Mouse (Mus musculus) stomach, postnatal 0 days (tissue): ENCODE measurements at regions not wholly inside any gene's neighbourhood (a gene's known extent, or its start where the extent isn't known, plus 50 kb on each side); places are given as distances from the start of the nearest gene placed in this dataset.
"Not testable (repeated sequence)": the region's sequence is repeated elsewhere in the genome, so short reads cannot be mapped to it uniquely, and the experiment has no call there.

Source experiments
- ATAC-seq: fragments of 200-750 bp; cut with Nextera tagmentation; 2 replicates; pipeline ENCODE4 v1.8.0; 2017; ENCODE audit not compliant: low FRiP score, low TSS enrichment
- DNase-seq: peaks from one replicate; pipeline ENCODE4 v3.0.0-alpha.2; 2016; ENCODE audit warnings: low spot score
- H3K27ac ChIP-seq: fragments of 300-500 bp; sonication (generic); replicated peaks from 2 replicates; pipeline ENCODE4 v1.5.1; 2014; ENCODE audit warnings: mild to moderate bottlenecking, control low read depth
- H3K27me3 ChIP-seq: fragments of 300-500 bp; sonication (generic); 2 replicates; pipeline ENCODE4 v1.6.1; 2014; ENCODE audit warnings: low read length; ENCODE audit not compliant: control insufficient read depth, insufficient read depth
- H3K36me3 ChIP-seq: fragments of 300-500 bp; sonication (generic); 2 replicates; pipeline ENCODE4 v1.6.1; 2014; ENCODE audit warnings: low read length, mixed read lengths; ENCODE audit not compliant: control insufficient read depth, insufficient read depth
- H3K4me1 ChIP-seq: fragments of 300-500 bp; sonication (generic); replicated peaks from 2 replicates; pipeline ENCODE4 v1.6.1; 2014; ENCODE audit warnings: antibody characterized with exemption; ENCODE audit not compliant: control insufficient read depth, insufficient read depth
- H3K4me2 ChIP-seq: fragments of 300-500 bp; sonication (generic); replicated peaks from 2 replicates; pipeline ENCODE4 v1.6.1; 2014; ENCODE audit warnings: low read depth, mild to moderate bottlenecking, control low read depth, moderate library complexity
- H3K4me3 ChIP-seq: fragments of 300-500 bp; sonication (generic); 2 replicates; pipeline ENCODE4 v1.5.1; 2014; ENCODE audit warnings: low read depth, low read length, control low read depth
- H3K9ac ChIP-seq: fragments of 300-500 bp; sonication (generic); 2 replicates; pipeline ENCODE4 v1.6.1; 2014; ENCODE audit warnings: mild to moderate bottlenecking, low read length, control low read depth, mixed read lengths
- H3K9me3 ChIP-seq: fragments of 300-500 bp; sonication (generic); 2 replicates; pipeline ENCODE4 v1.6.1; 2016; ENCODE audit warnings: low read length; ENCODE audit not compliant: control insufficient read depth
- CTCF ChIP-seq: IDR thresholded peaks from 2 replicates; pipeline ENCODE4 v1.5.1; 2016; ENCODE audit warnings: antibody characterized with exemption, low read depth, mild to moderate bottlenecking, moderate library complexity
- whole genome bisulfite sequencing: fragments of 180-500 bp; shearing (Covaris S2); extraction: QIAGEN DNeasy Blood & Tissue Kit; methylation state at CpG from one replicate; pipeline ENCODE4 v1.1.7; 2014; 5-methylcytosine and 5-hydroxymethylcytosine counted together

DNA sequence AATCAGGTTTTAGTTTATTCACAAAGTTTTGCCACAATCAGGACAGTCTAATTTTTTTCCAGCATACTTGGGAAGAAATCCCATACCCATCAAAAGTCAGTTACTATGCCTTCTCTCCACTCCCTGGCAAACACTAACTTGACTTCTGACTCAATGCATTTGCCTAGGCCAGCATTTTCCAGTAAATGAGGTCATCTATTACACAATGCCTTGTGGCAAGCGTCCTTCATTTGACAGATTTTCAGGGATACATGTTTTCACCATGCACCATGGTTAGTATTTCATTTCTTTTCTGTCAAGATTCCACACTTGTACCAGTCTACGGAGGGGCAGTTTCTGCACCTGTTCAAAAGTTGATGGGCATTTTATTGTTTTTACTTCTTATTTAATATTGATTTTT, 88.4 kb upstream of the Slc2a12 start:
- DNase-seq, H3K9ac ChIP-seq, H3K4me3 ChIP-seq, H3K27ac ChIP-seq, H3K36me3 ChIP-seq, ATAC-seq, H3K4me2 ChIP-seq, H3K27me3 ChIP-seq, H3K9me3 ChIP-seq, H3K4me1 ChIP-seq: not testable (repeated sequence)
- 82% methylated on average over 2 of the region's 2 CpGs for WGBS

DNA sequence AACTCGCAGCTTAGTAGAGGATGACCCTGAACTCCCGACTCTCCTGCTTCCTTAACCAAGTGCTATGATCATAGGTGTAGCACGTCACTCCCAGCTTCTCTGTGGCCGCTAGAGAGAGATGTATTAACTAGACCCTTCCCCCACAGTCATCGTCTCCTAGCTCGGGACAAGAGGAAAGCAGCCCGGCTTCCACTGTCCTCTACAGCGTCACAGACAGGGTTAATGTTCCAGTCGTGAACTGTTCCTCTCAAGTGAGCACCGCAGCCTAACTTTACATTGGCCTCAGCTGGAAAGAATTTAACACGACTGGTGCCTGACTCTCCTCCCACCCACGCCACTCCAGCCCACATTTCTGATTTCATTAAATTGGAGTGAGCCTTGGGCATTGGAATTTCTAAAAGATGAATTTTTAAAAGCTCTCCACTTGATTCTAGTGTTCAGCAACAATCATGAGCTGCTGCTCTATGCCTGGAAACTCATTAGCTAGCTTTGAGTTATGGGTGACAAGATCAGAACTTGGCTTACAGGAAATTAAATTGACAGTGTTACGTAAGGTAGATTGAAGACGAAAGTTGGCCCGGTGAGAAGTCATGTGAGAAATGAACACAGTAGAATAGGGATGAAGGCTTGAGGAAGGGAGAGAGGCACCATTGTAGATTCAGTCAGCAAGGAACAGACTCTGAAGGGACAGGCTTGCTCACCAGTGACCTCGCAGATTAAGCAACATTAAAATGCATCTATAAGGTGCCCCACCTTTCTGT, 75.4 kb upstream of the Slc2a12 start:
- H3K4me3 ChIP-seq, H3K9me3 ChIP-seq, DNase-seq, H3K4me2 ChIP-seq, H3K27ac ChIP-seq, H3K9ac ChIP-seq, H3K4me1 ChIP-seq, ATAC-seq, H3K36me3 ChIP-seq, H3K27me3 ChIP-seq: not testable (repeated sequence)
- 79% methylated on average over 13 of the region's 16 CpGs for WGBS

DNA sequence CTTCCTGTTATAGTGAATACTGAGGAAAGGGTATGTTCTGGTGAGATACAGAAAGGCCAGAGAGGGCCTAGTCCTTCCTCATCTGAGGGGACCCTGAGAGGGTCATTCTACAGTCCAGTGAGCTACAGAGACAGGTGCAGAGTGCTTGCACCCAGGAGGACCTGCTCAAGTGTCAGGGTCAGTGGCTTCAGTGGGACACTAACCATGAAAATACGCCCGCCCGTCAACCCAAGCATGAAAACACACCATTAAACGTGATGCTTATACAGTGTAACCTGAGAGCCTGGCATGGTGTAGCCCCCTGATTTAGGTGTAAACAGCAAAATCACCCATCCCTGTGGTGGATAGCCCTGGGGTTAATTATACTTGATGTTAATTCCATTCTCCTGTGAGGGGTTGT, 70.8 kb upstream of the Slc2a12 start:
- H3K27ac ChIP-seq, ATAC-seq: not testable (repeated sequence)
- 75% methylated on average over 4 of the region's 4 CpGs for WGBS

DNA sequence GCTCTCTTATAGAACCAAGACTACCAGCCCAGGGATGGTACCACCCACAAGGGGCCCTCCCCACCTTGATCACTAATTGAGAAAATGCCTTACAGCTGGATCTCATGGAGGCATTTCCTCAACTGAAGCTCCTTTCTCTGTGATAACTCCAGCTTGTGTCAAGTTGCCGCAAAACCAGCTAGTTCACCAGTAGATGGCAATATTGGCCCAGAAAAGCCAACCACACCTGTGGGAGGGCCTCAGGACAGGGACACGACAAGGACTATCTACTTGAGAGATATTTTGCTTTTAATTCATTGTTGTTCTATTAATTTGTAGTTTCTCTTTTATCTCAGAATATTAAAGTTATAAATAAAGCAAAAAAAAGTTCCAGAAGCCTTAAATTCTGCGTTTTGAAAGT, 65.4 kb upstream of the Slc2a12 start:
- H3K4me1 ChIP-seq, H3K36me3 ChIP-seq, H3K4me3 ChIP-seq, H3K27me3 ChIP-seq, H3K27ac ChIP-seq, H3K9ac ChIP-seq, H3K9me3 ChIP-seq, ATAC-seq, H3K4me2 ChIP-seq: not testable (repeated sequence)
- peak; percentile 80 for TF ChIP-seq CTCF
- peak; percentile 59 for DNase-seq
- 16% methylated on average over 3 of the region's 3 CpGs for WGBS

More for the DNA sequence above, 70.8 kb upstream of the Slc2a12 start:
- not testable (repeated sequence) for H3K9ac ChIP-seq, H3K4me2 ChIP-seq, H3K4me3 ChIP-seq, H3K36me3 ChIP-seq, H3K4me1 ChIP-seq, H3K27me3 ChIP-seq, H3K9me3 ChIP-seq, DNase-seq

DNA sequence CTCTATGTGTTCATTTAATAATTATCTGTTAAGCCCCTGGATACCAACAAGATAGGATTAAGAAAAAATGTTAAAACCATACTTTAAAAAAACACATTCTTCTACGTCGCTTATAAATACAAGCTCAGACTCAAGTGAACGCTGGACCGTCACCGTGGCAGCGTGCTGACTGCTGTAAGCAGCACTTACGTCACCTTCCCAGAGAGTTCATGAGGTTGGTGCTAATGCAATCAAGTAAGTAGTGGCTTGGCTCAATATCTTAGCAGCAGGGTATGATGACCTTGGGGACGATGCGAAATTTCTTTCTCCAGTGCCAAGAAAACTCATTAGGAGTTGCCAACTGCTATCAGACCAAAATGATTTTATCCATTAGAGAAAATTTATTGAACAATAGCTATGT, 63.5 kb upstream of the Slc2a12 start:
- not testable (repeated sequence) for DNase-seq, H3K9ac ChIP-seq, H3K9me3 ChIP-seq, H3K36me3 ChIP-seq, H3K4me3 ChIP-seq, H3K4me2 ChIP-seq, ATAC-seq, H3K4me1 ChIP-seq, H3K27ac ChIP-seq, H3K27me3 ChIP-seq
- 77% methylated on average over 9 of the region's 9 CpGs for WGBS

DNA sequence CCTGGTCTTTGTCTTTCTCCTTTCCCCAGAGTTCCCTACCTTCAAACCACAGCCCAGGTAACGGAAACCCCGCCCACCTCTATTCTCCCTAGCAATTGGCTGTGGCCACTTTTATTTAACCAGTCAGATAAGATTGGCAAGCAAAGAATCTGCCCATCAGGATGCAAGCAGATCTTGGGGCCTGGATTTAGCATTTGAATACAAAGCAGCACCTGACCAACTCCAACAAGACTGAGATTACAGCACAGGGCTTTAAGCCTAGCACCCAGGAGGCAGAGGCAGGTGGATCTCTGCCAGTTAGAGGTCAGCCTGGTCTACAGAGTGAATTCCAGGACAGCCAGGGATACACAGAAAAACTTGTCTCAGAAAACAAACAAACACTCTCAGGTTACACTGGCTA, 61.5 kb upstream of the Slc2a12 start:
- not testable (repeated sequence) for H3K27me3 ChIP-seq, H3K4me1 ChIP-seq
- 87% methylated on average over 2 of the region's 2 CpGs for WGBS

More for the DNA sequence above, 61.5 kb upstream of the Slc2a12 start:
- not testable (repeated sequence) for H3K9me3 ChIP-seq, ATAC-seq, H3K36me3 ChIP-seq, H3K27ac ChIP-seq, H3K4me3 ChIP-seq, H3K9ac ChIP-seq, DNase-seq, H3K4me2 ChIP-seq
